Mouse (Mus musculus): ENCODE results near the gene Mrgpra2b.
"Not testable (repeated sequence)": the region's sequence is repeated elsewhere in the genome, so short reads cannot be mapped to it uniquely, and the experiment has no call there.

- TF ChIP-seq CTCF (IDR thresholded peaks at IDR 0.05; ENCODE audit: borderline replicate concordance, insufficient read depth, low read depth, low read length); POLR2A (IDR thresholded peaks at IDR 0.05; ENCODE audit: borderline replicate concordance, insufficient read depth, low read length): not testable (repeated sequence)
Observed at GRCm38 (mm10) chr7:47465278-47465981, 63.2 kb downstream of the Mrgpra2b start.

Data from cerebellum, adult 2 months (tissue).